Mouse (Mus musculus) liver, adult 2 months (tissue): ENCODE results near the gene Olfr1135.

Source experiments
- CTCF ChIP-seq: fragments of 200-500 bp; IDR thresholded peaks from 2 replicates; pipeline ENCODE4 v1.5.1; 2011; ENCODE audit warnings: low read depth, low read length, control low read depth
- POLR2A ChIP-seq: fragments of 200-500 bp; IDR thresholded peaks from 2 replicates; pipeline ENCODE4 v1.6.1; 2011; ENCODE audit warnings: low read length, control low read depth; ENCODE audit not compliant: insufficient read depth; ENCODE audit errors: extremely low read depth

DNA sequence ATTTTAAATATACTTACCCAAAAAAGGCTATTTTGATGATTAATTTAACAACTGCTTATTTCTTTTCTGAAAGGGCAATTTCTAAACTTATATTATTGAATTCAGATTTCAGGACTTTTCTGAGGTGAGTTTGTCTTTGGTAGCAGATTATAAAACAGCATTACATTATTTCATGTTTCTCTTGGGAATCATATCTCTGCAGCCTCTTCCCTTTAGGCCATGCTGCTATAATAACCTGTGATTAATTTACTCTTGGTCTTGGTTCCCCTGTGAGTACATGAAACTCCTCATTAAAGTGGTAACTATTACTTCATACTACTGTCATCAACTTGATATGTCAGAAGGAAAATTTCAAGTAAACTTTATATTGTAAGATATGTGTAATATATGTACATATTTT, 36.0 kb downstream of the Olfr1135 start, which contains the start of gene Olfr1132:
- no peak for TF ChIP-seq POLR2A
- no peak for TF ChIP-seq CTCF
